Mouse (Mus musculus): ENCODE data around the gene Cav1.

DNA sequence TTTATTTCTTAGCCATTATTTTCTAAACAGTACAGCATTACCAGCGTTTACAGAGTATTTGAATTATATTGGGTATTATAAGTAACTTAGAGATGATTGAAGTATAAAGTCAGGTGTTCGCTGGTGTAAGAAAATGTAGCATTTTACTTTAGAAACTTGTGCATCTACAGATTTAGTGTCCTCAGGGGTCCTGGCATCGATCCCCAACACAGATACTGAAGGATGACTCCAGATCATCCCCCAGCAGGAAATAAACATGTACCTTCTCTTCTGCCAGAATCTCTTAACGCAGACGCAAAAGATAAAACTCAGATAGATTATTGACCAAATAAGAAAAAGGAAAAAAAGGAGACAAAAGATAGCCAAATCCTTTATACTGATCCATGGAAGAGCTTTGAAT, 68.2 kb downstream of the Cav1 start:
- TF ChIP-seq EP300 (IDR thresholded peaks at IDR 0.05; ENCODE audit: insufficient read depth, low read depth, low read length) (no peak), POLR2A (IDR thresholded peaks at IDR 0.05; ENCODE audit: insufficient read depth, low read length) (no peak)
